Mouse (Mus musculus) adrenal gland, postnatal 4 days (tissue): Measurements from ENCODE around the gene Gm28308. TPM values are rescaled to one million over a fixed set of nuclear protein-coding genes. Genes with fewer than 3 reads are reported as not detected.

Source experiments
- DNase-seq, 2 experiments: peaks; one replicate each; pipeline ENCODE4 v3.0.0; 2021 to 2022; ENCODE audit warnings: low spot score in 2 of 2, mixed read lengths in 2 of 2
- total RNA-seq, 2 experiments: library from RNA; stranded (reverse); gene quantifications; 2 replicates each; pipeline ENCODE4 v1.2.3; 2021

Gene Gm28308
- total RNA-seq, 2 experiments from 2014 or later, result 2.3 to 4.1 TPM

GRCm38 (mm10) chr6:52190410-52190809, 22.7 kb downstream of the Gm28308 start:
- no peak for DNase-seq

GRCm38 (mm10) chr6:52189909-52190308, 23.2 kb downstream of the Gm28308 start:
- DNase-seq, result no peak

- no peak for DNase-seq
These were observed 24.0 kb downstream of the Gm28308 start for GRCm38 (mm10) chr6:52189172-52189591.

- no peak for DNase-seq
These were observed 26.6 kb downstream of the Gm28308 start for GRCm38 (mm10) chr6:52186500-52186899.

GRCm38 (mm10) chr6:52185834-52186233, 27.3 kb downstream of the Gm28308 start:
- no peak for DNase-seq

GRCm38 (mm10) chr6:52185222-52185621, 27.9 kb downstream of the Gm28308 start:
- no peak for DNase-seq

GRCm38 (mm10) chr6:52184668-52185067, 28.5 kb downstream of the Gm28308 start:
- DNase-seq, result no peak

- DNase-seq, result no peak
These were observed 29.6 kb downstream of the Gm28308 start for GRCm38 (mm10) chr6:52183311-52184080.

GRCm38 (mm10) chr6:52182793-52183192, 30.3 kb downstream of the Gm28308 start:
- no peak for DNase-seq

GRCm38 (mm10) chr6:52182030-52182429, 31.1 kb downstream of the Gm28308 start:
- no peak for DNase-seq

- DNase-seq, result no peak
These were observed 32.4 kb downstream of the Gm28308 start for GRCm38 (mm10) chr6:52180726-52181125.

GRCm38 (mm10) chr6:52180213-52180710, 32.9 kb downstream of the Gm28308 start:
- DNase-seq, result no peak

- no peak for DNase-seq
These were observed 33.4 kb downstream of the Gm28308 start for GRCm38 (mm10) chr6:52179690-52180089.

- no peak for DNase-seq
These were observed 34.0 kb downstream of the Gm28308 start for GRCm38 (mm10) chr6:52178918-52179665.

- no peak for DNase-seq
These were observed 35.3 kb downstream of the Gm28308 start for GRCm38 (mm10) chr6:52177806-52178205.

GRCm38 (mm10) chr6:52177061-52177735, 35.9 kb downstream of the Gm28308 start, which contains the start of gene 5730596B20Rik:
Gene 5730596B20Rik, plus strand, starts transcription at chr6:52177498.
- DNase-seq, result no peak

GRCm38 (mm10) chr6:52176391-52176790, 36.7 kb downstream of the Gm28308 start:
- no peak for DNase-seq

- no peak for DNase-seq
These were observed 37.3 kb downstream of the Gm28308 start for GRCm38 (mm10) chr6:52175864-52176263.

GRCm38 (mm10) chr6:52174968-52175751, 38.0 kb downstream of the Gm28308 start:
- DNase-seq, result no peak

GRCm38 (mm10) chr6:52173648-52174047, 39.5 kb downstream of the Gm28308 start:
- no peak for DNase-seq

- peak; percentile 85 to 90 for DNase-seq
These were observed 40.6 kb downstream of the Gm28308 start for GRCm38 (mm10) chr6:52172501-52172900.
